Mouse (Mus musculus) midbrain, embryonic 13.5 days (tissue): ENCODE measurements around the gene Ppp1r15a. TPM values are rescaled to one million over a fixed set of nuclear protein-coding genes. Genes with fewer than 3 reads are reported as not detected.

Source experiments
- ATAC-seq: fragments of 200-750 bp; cut with Nextera tagmentation; 2 replicates; pipeline ENCODE4 v1.8.0; 2017; ENCODE audit warnings: mild to moderate bottlenecking, moderate TSS enrichment, moderate library complexity
- H3K27ac ChIP-seq: fragments of 300-500 bp; sonication (generic); 2 replicates; pipeline ENCODE4 v1.5.1; 2015; ENCODE audit warnings: inconsistent platforms, mild to moderate bottlenecking, moderate library complexity
- H3K27me3 ChIP-seq: fragments of 300-500 bp; sonication (generic); 2 replicates; pipeline ENCODE4 v1.6.1; 2015; ENCODE audit warnings: mild to moderate bottlenecking, inconsistent platforms
- H3K36me3 ChIP-seq: fragments of 300-500 bp; sonication (generic); 2 replicates; pipeline ENCODE4 v1.6.1; 2015; ENCODE audit warnings: mild to moderate bottlenecking, inconsistent platforms
- H3K4me1 ChIP-seq: fragments of 300-500 bp; sonication (generic); replicated peaks from 2 replicates; pipeline ENCODE4 v1.6.1; 2015; ENCODE audit warnings: inconsistent platforms
- H3K4me2 ChIP-seq: fragments of 300-500 bp; sonication (generic); replicated peaks from 2 replicates; pipeline ENCODE4 v1.6.1; 2015; ENCODE audit warnings: moderate library complexity, mild to moderate bottlenecking, inconsistent platforms
- H3K4me3 ChIP-seq: fragments of 300-500 bp; sonication (generic); replicated peaks from 2 replicates; pipeline ENCODE4 v1.5.1; 2015; ENCODE audit warnings: mild to moderate bottlenecking, inconsistent platforms
- H3K9ac ChIP-seq: fragments of 300-500 bp; sonication (generic); replicated peaks from 2 replicates; pipeline ENCODE4 v1.6.1; 2015; ENCODE audit warnings: mild to moderate bottlenecking, inconsistent platforms
- H3K9me3 ChIP-seq: fragments of 300-500 bp; sonication (generic); 2 replicates; pipeline ENCODE4 v1.6.1; 2016; ENCODE audit warnings: mild to moderate bottlenecking, inconsistent platforms
- WGBS: fragments of 180-500 bp; shearing (Covaris S2); methylation state at CpG from one replicate; pipeline ENCODE4 v1.1.7; 2015; 5-methylcytosine and 5-hydroxymethylcytosine counted together
- polyA plus RNA-seq: library from polyadenylated mRNA; unstranded; fragments of >200 nt; fragmentation: Nextera tagmentation; extraction: Ambion mirVana; gene quantifications from 2 replicates; pipeline ENCODE4 v1.2.1, GENCODE M21; 2015

The Ppp1r15a gene
- polyA plus RNA-seq, 1 experiment from 2014 or later, result 11.7 TPM

GRCm38 (mm10) chr7:45561624-45562520, 35.8 kb upstream of the Ppp1r15a start:
- H3K4me3 ChIP-seq, result no peak overlapping the region
- no peak overlapping the region for H3K4me2 ChIP-seq
- H3K36me3 ChIP-seq, result no peaks in the 10 kb centered on the region
- H3K27me3 ChIP-seq, result no peaks in the 10 kb centered on the region
- 58% methylated on average over 12 of the region's 12 CpGs for WGBS
- H3K4me1 ChIP-seq, result no peaks in the 10 kb centered on the region
- no peak for ATAC-seq
- no peaks in the 10 kb centered on the region for H3K9me3 ChIP-seq
- no peak overlapping the region for H3K9ac ChIP-seq
- H3K27ac ChIP-seq, result no peak overlapping the region

GRCm38 (mm10) chr7:45560843-45561623, 35.0 kb upstream of the Ppp1r15a start:
- H3K4me2 ChIP-seq, result no peak overlapping the region
- no peaks in the 10 kb centered on the region for H3K27me3 ChIP-seq
- no peaks in the 10 kb centered on the region for H3K4me1 ChIP-seq
- ATAC-seq, result peak; percentile 72; the same call in 1 of the 2 replicates
- H3K9ac ChIP-seq, result no peak overlapping the region; the same call in 1 of the 2 replicates
- H3K36me3 ChIP-seq, result no peaks in the 10 kb centered on the region
- H3K9me3 ChIP-seq, result no peaks in the 10 kb centered on the region
- WGBS, result 29% methylated on average over 17 of the region's 17 CpGs
- no peak overlapping the region for H3K27ac ChIP-seq
- H3K4me3 ChIP-seq, result no peak overlapping the region

- no peaks in the 10 kb centered on the region for H3K27me3 ChIP-seq
- no peaks in the 10 kb centered on the region for H3K36me3 ChIP-seq
- no peaks in the 10 kb centered on the region for H3K4me1 ChIP-seq
- H3K9me3 ChIP-seq, result no peaks in the 10 kb centered on the region
- ATAC-seq, result no peak
- H3K4me2 ChIP-seq, result no peak overlapping the region
- WGBS, result 86% methylated on average over 7 of the region's 7 CpGs
- H3K4me3 ChIP-seq, result no peak overlapping the region
- H3K27ac ChIP-seq, result no peak overlapping the region
- H3K9ac ChIP-seq, result no peak overlapping the region
These were observed 34.2 kb upstream of the Ppp1r15a start for GRCm38 (mm10) chr7:45560241-45560640.

- no peak overlapping the region for H3K4me3 ChIP-seq
- no peaks in the 10 kb centered on the region for H3K4me1 ChIP-seq
- ATAC-seq, result no peak
- no peak overlapping the region for H3K27ac ChIP-seq
- 61% methylated on average over 6 of the region's 6 CpGs for WGBS
- no peak overlapping the region for H3K9ac ChIP-seq
- no peaks in the 10 kb centered on the region for H3K27me3 ChIP-seq
- no peaks in the 10 kb centered on the region for H3K36me3 ChIP-seq
- H3K4me2 ChIP-seq, result no peak overlapping the region
- H3K9me3 ChIP-seq, result no peaks in the 10 kb centered on the region
These were observed 32.8 kb upstream of the Ppp1r15a start for GRCm38 (mm10) chr7:45558907-45559306.

GRCm38 (mm10) chr7:45555787-45556186, 29.7 kb upstream of the Ppp1r15a start:
- ATAC-seq, result no peak

GRCm38 (mm10) chr7:45554744-45555143, 28.7 kb upstream of the Ppp1r15a start, which contains the start of gene Hsd17b14:
TSS of gene Hsd17b14 (plus strand) at chr7:45554893.
- no peaks in the 10 kb centered on the region for H3K9me3 ChIP-seq
- H3K4me1 ChIP-seq, result no peaks in the 10 kb centered on the region
- H3K9ac ChIP-seq, result no peak within 1 kb of the TSS; the same call in 1 of the 2 replicates
- no peaks in the 10 kb centered on the region for H3K36me3 ChIP-seq
- H3K4me3 ChIP-seq, result no peak within 1 kb of the TSS
- no peak within 1 kb of the TSS for H3K27ac ChIP-seq
- 47% methylated on average over 8 of the region's 8 CpGs for WGBS
- no peak for ATAC-seq
- H3K27me3 ChIP-seq, result no peaks in the 10 kb centered on the region
- H3K4me2 ChIP-seq, result no peak within 1 kb of the TSS

More at GRCm38 (mm10) chr7:45555787-45556186, 29.7 kb upstream of the Ppp1r15a start:
- no peaks in the 10 kb centered on the region for H3K27me3 ChIP-seq
- no peak overlapping the region for H3K9ac ChIP-seq
- 24% methylated on average over 8 of the region's 8 CpGs for WGBS
- no peaks in the 10 kb centered on the region for H3K4me1 ChIP-seq
- H3K36me3 ChIP-seq, result no peaks in the 10 kb centered on the region
- H3K9me3 ChIP-seq, result no peaks in the 10 kb centered on the region
- no peak overlapping the region for H3K4me3 ChIP-seq
- no peak overlapping the region for H3K4me2 ChIP-seq
- no peak overlapping the region for H3K27ac ChIP-seq

GRCm38 (mm10) chr7:45553990-45554389, 27.9 kb upstream of the Ppp1r15a start:
- ATAC-seq, result no peak

GRCm38 (mm10) chr7:45553519-45553918, 27.5 kb upstream of the Ppp1r15a start:
- WGBS, result 69% methylated on average over 8 of the region's 8 CpGs
- H3K27ac ChIP-seq, result no peak overlapping the region
- H3K4me3 ChIP-seq, result no peak overlapping the region
- H3K36me3 ChIP-seq, result no peaks in the 10 kb centered on the region
- no peaks in the 10 kb centered on the region for H3K9me3 ChIP-seq
- no peaks in the 10 kb centered on the region for H3K27me3 ChIP-seq
- no peaks in the 10 kb centered on the region for H3K4me1 ChIP-seq
- no peak for ATAC-seq
- no peak overlapping the region; the same call in 1 of the 2 replicates for H3K9ac ChIP-seq
- H3K4me2 ChIP-seq, result no peak overlapping the region

More at GRCm38 (mm10) chr7:45553990-45554389, 27.9 kb upstream of the Ppp1r15a start:
- Histone ChIP-seq H3K9me3 (no peaks in the 10 kb centered on the region), H3K27ac (no peak overlapping the region), H3K4me3 (no peak overlapping the region), H3K36me3 (no peaks in the 10 kb centered on the region), H3K4me1 (no peaks in the 10 kb centered on the region), H3K4me2 (no peak overlapping the region), H3K27me3 (no peaks in the 10 kb centered on the region), H3K9ac (no peak overlapping the region; the same call in 1 of the 2 replicates)
- 87% methylated on average over 2 of the region's 2 CpGs for WGBS

- Histone ChIP-seq H3K36me3 (no peaks in the 10 kb centered on the region), H3K27ac (no peak overlapping the region), H3K4me1 (no peaks in the 10 kb centered on the region), H3K9ac (no peak overlapping the region), H3K9me3 (no peaks in the 10 kb centered on the region), H3K27me3 (no peaks in the 10 kb centered on the region), H3K4me3 (no peak overlapping the region), H3K4me2 (no peak overlapping the region)
- ATAC-seq, result no peak
- WGBS, result 83% methylated on average over 8 of the region's 8 CpGs
These were observed 25.4 kb upstream of the Ppp1r15a start for GRCm38 (mm10) chr7:45551512-45551883.

GRCm38 (mm10) chr7:45550821-45551511, 24.9 kb upstream of the Ppp1r15a start:
- no peak for ATAC-seq
- no peaks in the 10 kb centered on the region for H3K36me3 ChIP-seq
- H3K4me2 ChIP-seq, result no peak overlapping the region
- H3K9ac ChIP-seq, result no peak overlapping the region
- no peak overlapping the region for H3K4me3 ChIP-seq
- no peak overlapping the region for H3K27ac ChIP-seq
- H3K4me1 ChIP-seq, result no peaks in the 10 kb centered on the region
- H3K27me3 ChIP-seq, result no peaks in the 10 kb centered on the region
- WGBS, result 83% methylated on average over 11 of the region's 11 CpGs
- no peaks in the 10 kb centered on the region for H3K9me3 ChIP-seq

- 88% methylated on average over 16 of the region's 16 CpGs for WGBS
- ATAC-seq, result no peak
- Histone ChIP-seq H3K4me2 (no peak overlapping the region), H3K4me3 (no peak overlapping the region), H3K4me1 (no peaks in the 10 kb centered on the region), H3K27me3 (no peaks in the 10 kb centered on the region), H3K27ac (no peak overlapping the region), H3K9ac (0 out of 2 replicates have a peak overlapping the region, but pooled peaks have one; percentile 7), H3K9me3 (no peaks in the 10 kb centered on the region), H3K36me3 (no peaks in the 10 kb centered on the region)
These were observed 23.8 kb upstream of the Ppp1r15a start for GRCm38 (mm10) chr7:45549641-45550436.
